Mouse (Mus musculus): Measurements from ENCODE around the gene Gipc3. TPM values are rescaled to one million over a fixed set of nuclear protein-coding genes. Genes with fewer than 3 reads are reported as not detected.

The Gipc3 gene
- total and polyA plus RNA-seq, 3 experiments = 0.08 to 0.09 TPM; not detected in 1

GRCm38 (mm10) chr10:81323141-81323775 is 19.8 kb downstream of the Gipc3 start:
- peaks cover 58 to 72% of the 10 kb centered on the region in 2 experiments for H3K36me3 ChIP-seq (replicated peaks in 1 of 2; ENCODE audit: control insufficient read depth in 1 of 2, insufficient read depth in 1 of 2, low read length in 1 of 2)
- peaks cover 12 to 32% of the 10 kb centered on the region in 2 experiments; a peak in 3 of 4 replicates for H3K4me1 ChIP-seq (ENCODE audit: control insufficient read depth in 1 of 2, insufficient read depth in 2 of 2)
- no peak for DNase-seq (ENCODE audit: extremely low read depth)
- in situ Hi-C loops (cut with MboI; ENCODE audit: low pct_ligation_motif_present, low pct_unique_long_range_greater_than_20kb, low sequenced_read_pairs) = no loop called here
- H3K27me3 ChIP-seq (replicated peaks) = no peaks in the 10 kb centered on the region
- no peak overlapping the region for H3K27ac ChIP-seq (ENCODE audit: insufficient read depth, low read depth)
- no peak overlapping the region for H3K4me3 ChIP-seq (replicated peaks in 1 of 3; ENCODE audit: low read depth in 2 of 3, low read length in 2 of 3, poor library complexity in 1 of 3)
- H3K9me3 ChIP-seq (replicated peaks; ENCODE audit: low read length) = no peaks in the 10 kb centered on the region
- H3K9ac ChIP-seq (ENCODE audit: insufficient read depth, low read depth) = no peak overlapping the region
- no peak for TF ChIP-seq IRF4 (IDR thresholded peaks at IDR 0.05; ENCODE audit: low read depth, low read length)
- no peak for TF ChIP-seq EP300 (IDR thresholded peaks at IDR 0.05; ENCODE audit: low read length)
- TF ChIP-seq UBTF (IDR thresholded peaks at IDR 0.05; ENCODE audit: low read depth, low read length) = no peak
- TF ChIP-seq MAX (IDR thresholded peaks at IDR 0.05; ENCODE audit: low read length) = no peak
- TF ChIP-seq MXI1 (IDR thresholded peaks at IDR 0.05; ENCODE audit: low read depth, low read length) = no peak
- no peak for TF ChIP-seq NRF1 (IDR thresholded peaks at IDR 0.05; ENCODE audit: low read depth, low read length)
- TF ChIP-seq BHLHE40 (IDR thresholded peaks at IDR 0.05; ENCODE audit: low read depth, low read length) = no peak
- no peak for TF ChIP-seq RAD21 (IDR thresholded peaks at IDR 0.05; ENCODE audit: low read depth, low read length)
- dilution Hi-C loops (cut with MboI; ENCODE audit: extremely low pct_ligation_motif_present, extremely low pct_unique_long_range_greater_than_20kb, low sequenced_read_pairs) = no loop called here
- no peak overlapping the region for H3K4me2 ChIP-seq (ENCODE audit: insufficient read depth, low read depth, poor library complexity, severe bottlenecking)
- peaks cover 15% of the 10 kb centered on the region for H3K79me2 ChIP-seq (replicated peaks; ENCODE audit: control insufficient read depth, extremely low read depth, insufficient read depth, poor library complexity, severe bottlenecking)

- in situ Hi-C loops (cut with MboI; ENCODE audit: low pct_ligation_motif_present, low pct_unique_long_range_greater_than_20kb, low sequenced_read_pairs) = no loop called here
- H3K27me3 ChIP-seq (replicated peaks) = no peaks in the 10 kb centered on the region
- H3K9ac ChIP-seq (ENCODE audit: insufficient read depth, low read depth) = no peak overlapping the region
- TF ChIP-seq BHLHE40 (IDR thresholded peaks at IDR 0.05; ENCODE audit: low read depth, low read length) = no peak
- dilution Hi-C loops (cut with MboI; ENCODE audit: extremely low pct_ligation_motif_present, extremely low pct_unique_long_range_greater_than_20kb, low sequenced_read_pairs) = no loop called here
- H3K36me3 ChIP-seq (replicated peaks in 1 of 2; ENCODE audit: control insufficient read depth in 1 of 2, insufficient read depth in 1 of 2, low read length in 1 of 2) = peaks cover 65 to 73% of the 10 kb centered on the region in 2 experiments
- H3K79me2 ChIP-seq (replicated peaks; ENCODE audit: control insufficient read depth, extremely low read depth, insufficient read depth, poor library complexity, severe bottlenecking) = peaks cover 15% of the 10 kb centered on the region
- no peak overlapping the region for H3K4me3 ChIP-seq (replicated peaks in 1 of 3; ENCODE audit: low read depth in 2 of 3, low read length in 2 of 3, poor library complexity in 1 of 3)
- no peak for DNase-seq (ENCODE audit: extremely low read depth)
- peaks cover 12 to 32% of the 10 kb centered on the region in 2 experiments; a peak in 3 of 4 replicates for H3K4me1 ChIP-seq (ENCODE audit: control insufficient read depth in 1 of 2, insufficient read depth in 2 of 2)
- H3K4me2 ChIP-seq (ENCODE audit: insufficient read depth, low read depth, poor library complexity, severe bottlenecking) = 0 out of 2 replicates have a peak overlapping the region, but pooled peaks have one; percentile 78
- no peaks in the 10 kb centered on the region for H3K9me3 ChIP-seq (replicated peaks; ENCODE audit: low read length)
- no peak overlapping the region for H3K27ac ChIP-seq (ENCODE audit: insufficient read depth, low read depth)
These were observed 20.6 kb downstream of the Gipc3 start for GRCm38 (mm10) chr10:81322444-81322843.

- Histone ChIP-seq H3K9ac (ENCODE audit: insufficient read depth, low read depth) (peak overlapping the region; percentile 96), H3K4me1 (ENCODE audit: control insufficient read depth in 1 of 2, insufficient read depth in 2 of 2) (peaks cover 12 to 37% of the 10 kb centered on the region in 2 experiments; a peak in 3 of 4 replicates), H3K4me3 (replicated peaks in 1 of 3; ENCODE audit: low read depth in 2 of 3, low read length in 2 of 3, poor library complexity in 1 of 3) (peak overlapping the region; percentile 89 to 98 (median 97)), H3K9me3 (replicated peaks; ENCODE audit: low read length) (no peaks in the 10 kb centered on the region), H3K36me3 (replicated peaks in 1 of 2; ENCODE audit: control insufficient read depth in 1 of 2, insufficient read depth in 1 of 2, low read length in 1 of 2) (peaks cover 61 to 74% of the 10 kb centered on the region in 2 experiments), H3K27ac (ENCODE audit: insufficient read depth, low read depth) (peak overlapping the region; percentile 49), H3K27me3 (replicated peaks) (no peaks in the 10 kb centered on the region), H3K79me2 (replicated peaks; ENCODE audit: control insufficient read depth, extremely low read depth, insufficient read depth, poor library complexity, severe bottlenecking) (peaks cover 15% of the 10 kb centered on the region), H3K4me2 (ENCODE audit: insufficient read depth, low read depth, poor library complexity, severe bottlenecking) (peak overlapping the region; percentile 78)
- dilution Hi-C loops (cut with MboI; ENCODE audit: extremely low pct_ligation_motif_present, extremely low pct_unique_long_range_greater_than_20kb, low sequenced_read_pairs) = no loop called here
- in situ Hi-C loops (cut with MboI; ENCODE audit: low pct_ligation_motif_present, low pct_unique_long_range_greater_than_20kb, low sequenced_read_pairs) = no loop called here
- TF ChIP-seq TCF12 (IDR thresholded peaks at IDR 0.05; ENCODE audit: low read depth, low read length) (no peak), TBP (conservative IDR thresholded peaks at IDR 0.05; ENCODE audit: low read depth, low read length) (0 out of 2 replicates have a peak, but pooled peaks have one; percentile 1), MXI1 (IDR thresholded peaks at IDR 0.05; ENCODE audit: low read depth, low read length) (no peak), E2F4 (IDR thresholded peaks at IDR 0.05; ENCODE audit: insufficient replicate concordance, low read depth, low read length) (no peak), MAX (IDR thresholded peaks at IDR 0.05; ENCODE audit: low read length) (no peak), ZKSCAN1 (IDR thresholded peaks at IDR 0.05; ENCODE audit: borderline replicate concordance, low read depth, low read length) (no peak), RCOR1 (conservative IDR thresholded peaks at IDR 0.05; ENCODE audit: low read depth, low read length) (no peak), MAFK (IDR thresholded peaks at IDR 0.05; ENCODE audit: insufficient replicate concordance, low read length) (no peak)
- no peak for DNase-seq (ENCODE audit: extremely low read depth)
These were observed 21.6 kb downstream of the Gipc3 start for GRCm38 (mm10) chr10:81321436-81321835.
